Mouse (Mus musculus) heart, postnatal 4 days (tissue): ENCODE results near the gene Plcxd3. TPM values are rescaled to one million over a fixed set of nuclear protein-coding genes. Genes with fewer than 3 reads are reported as not detected.
A peak's percentile ranks its signal among the peaks of the same experiment; 100 is the strongest.
"Not testable (repeated sequence)": the region's sequence is repeated elsewhere in the genome, so short reads cannot be mapped to it uniquely, and the experiment has no call there.

Source experiments
- DNase-seq: peaks from one replicate; pipeline ENCODE4 v3.0.0; 2021
- total RNA-seq, 2 experiments: library from RNA; stranded (reverse); gene quantifications; 2 replicates each; pipeline ENCODE4 v1.2.3; 2021

Gene Plcxd3
- total RNA-seq, 2 experiments from 2014 or later: 0.20 TPM; not detected in 1

GRCm38 (mm10) chr15:4559121-4559520 is 183.8 kb downstream of the Plcxd3 start:
- DNase-seq: no peak

- DNase-seq: peak; percentile 4
Measured at GRCm38 (mm10) chr15:4561431-4561970, 186.2 kb downstream of the Plcxd3 start.

GRCm38 (mm10) chr15:4595521-4595920 is 220.2 kb downstream of the Plcxd3 start:
- DNase-seq: not testable (repeated sequence)

- not testable (repeated sequence) for DNase-seq
Measured at GRCm38 (mm10) chr15:4598661-4599060, 223.4 kb downstream of the Plcxd3 start.

- not testable (repeated sequence) for DNase-seq
Measured at GRCm38 (mm10) chr15:4599331-4599730, 224.0 kb downstream of the Plcxd3 start.

- no peak for DNase-seq
Measured at GRCm38 (mm10) chr15:4605630-4606029, 230.3 kb downstream of the Plcxd3 start.
